Mouse (Mus musculus) olfactory bulb, adult 2 months (tissue): Measurements from ENCODE around the gene Mtmr4. TPM values are rescaled to one million over a fixed set of nuclear protein-coding genes. Genes with fewer than 3 reads are reported as not detected.

Experiments used
- H3K27ac ChIP-seq: fragments of 200-500 bp; 2 replicates; pipeline ENCODE4 v1.5.1; 2012; ENCODE audit warnings: low read depth, low read length; ENCODE audit not compliant: insufficient read depth
- H3K4me1 ChIP-seq: fragments of 200-500 bp; 2 replicates; pipeline ENCODE4 v1.6.1; 2012; ENCODE audit warnings: low read length; ENCODE audit not compliant: control insufficient read depth, insufficient read depth
- H3K4me3 ChIP-seq: fragments of 200-500 bp; 2 replicates; pipeline ENCODE4 v1.5.1; 2012; ENCODE audit warnings: mild to moderate bottlenecking, low read depth, low read length, moderate library complexity; ENCODE audit not compliant: insufficient read depth
- CTCF ChIP-seq: fragments of 200-500 bp; IDR thresholded peaks from 2 replicates; pipeline ENCODE4 v1.5.1; 2012; ENCODE audit warnings: low read depth, mild to moderate bottlenecking, low read length, moderate library complexity; ENCODE audit not compliant: insufficient read depth
- POLR2A ChIP-seq: fragments of 200-500 bp; IDR thresholded peaks from 2 replicates; pipeline ENCODE4 v1.6.1; 2012; ENCODE audit warnings: mild to moderate bottlenecking, low read depth, low read length, moderate library complexity; ENCODE audit not compliant: insufficient read depth
- WGBS: fragments of 180-500 bp; shearing (Covaris S2); methylation state at CpG from one replicate; pipeline ENCODE4 v1.1.7; 2018; 5-methylcytosine and 5-hydroxymethylcytosine counted together
- polyA plus RNA-seq: library from polyadenylated mRNA; stranded (reverse); fragments of >200 nt; gene quantifications from 2 replicates; pipeline ENCODE4 v1.2.4, GENCODE M21; 2012; ENCODE audit warnings: low replicate concordance; ENCODE audit not compliant: missing spikeins, insufficient read depth, insufficient read length

The Mtmr4 gene
- polyA plus RNA-seq, 1 experiment, result not detected

DNA sequence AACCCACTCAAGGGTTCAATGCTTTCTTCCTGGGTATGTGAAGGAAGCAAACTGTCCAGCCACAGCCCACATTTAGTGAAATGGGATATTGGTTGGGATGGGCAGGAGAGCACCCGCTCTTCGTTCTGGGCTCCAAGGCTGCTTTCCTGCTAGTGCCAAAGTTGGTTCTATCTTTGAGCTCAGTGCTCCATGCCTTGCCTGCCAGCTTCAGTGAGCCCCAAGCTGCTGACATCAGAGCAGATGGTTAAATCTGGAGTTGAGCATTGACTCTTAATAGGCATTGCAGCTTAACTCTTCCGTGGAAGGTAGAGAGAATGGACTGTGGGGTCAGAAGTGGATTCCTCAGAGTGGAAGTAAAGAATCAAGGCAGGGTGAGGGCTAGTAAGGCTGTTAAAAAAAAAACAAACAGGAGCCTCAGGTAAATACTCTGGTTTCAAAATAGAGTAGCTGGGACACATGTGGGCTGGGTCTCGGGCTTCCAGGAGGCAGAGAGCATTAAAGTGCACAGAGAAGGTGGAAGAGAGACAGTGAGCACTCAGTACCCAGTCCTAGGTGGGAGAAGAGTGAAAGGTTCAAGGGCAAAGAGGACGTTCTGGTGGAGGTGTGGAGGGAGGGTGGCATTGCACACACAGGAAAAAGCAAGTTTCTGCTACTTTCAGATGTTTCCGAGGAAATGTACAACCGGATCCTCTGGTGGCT is 23.6 kb upstream of the Mtmr4 start, which contains the start of gene Sept4:
Gene Sept4, plus strand, starts transcription at position 649 of the 699 bp plus-strand sequence.
- peaks cover 30% of the 10 kb centered on the region for H3K4me1 ChIP-seq
- no peak within 1 kb of the TSS for H3K4me3 ChIP-seq
- 0 out of 2 replicates have a peak within 1 kb of the TSS, but pooled peaks have one; percentile 53 for H3K27ac ChIP-seq
- WGBS, result 69% methylated on average over 7 of the region's 7 CpGs
- TF ChIP-seq POLR2A (no peak), CTCF (no peak)

DNA sequence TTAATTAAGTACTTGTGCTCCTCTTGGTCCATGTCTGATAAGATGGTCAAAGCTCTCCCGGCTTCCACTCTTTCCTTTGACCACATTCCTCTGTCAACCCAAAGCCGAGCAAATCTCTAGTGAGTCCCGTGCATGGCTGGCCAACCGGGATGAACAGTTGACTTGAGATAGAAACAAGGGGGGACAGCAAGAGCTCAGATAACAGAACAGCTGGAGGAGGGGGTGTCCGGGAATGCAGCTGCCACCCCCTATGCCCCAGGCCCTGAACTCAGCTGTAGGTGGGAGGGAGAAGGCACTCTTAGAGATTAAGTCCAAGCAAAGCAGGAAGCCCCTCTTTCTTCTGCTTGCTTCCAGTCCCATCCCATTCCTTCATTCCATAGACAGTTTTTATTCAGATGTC is 21.2 kb upstream of the Mtmr4 start:
- peaks cover 41% of the 10 kb centered on the region for H3K4me1 ChIP-seq
- no peak for TF ChIP-seq POLR2A
- no peak for TF ChIP-seq CTCF
- no peak overlapping the region for H3K4me3 ChIP-seq
- 45% methylated on average over 5 of the region's 5 CpGs for WGBS
- H3K27ac ChIP-seq, result peak overlapping the region; percentile 53

DNA sequence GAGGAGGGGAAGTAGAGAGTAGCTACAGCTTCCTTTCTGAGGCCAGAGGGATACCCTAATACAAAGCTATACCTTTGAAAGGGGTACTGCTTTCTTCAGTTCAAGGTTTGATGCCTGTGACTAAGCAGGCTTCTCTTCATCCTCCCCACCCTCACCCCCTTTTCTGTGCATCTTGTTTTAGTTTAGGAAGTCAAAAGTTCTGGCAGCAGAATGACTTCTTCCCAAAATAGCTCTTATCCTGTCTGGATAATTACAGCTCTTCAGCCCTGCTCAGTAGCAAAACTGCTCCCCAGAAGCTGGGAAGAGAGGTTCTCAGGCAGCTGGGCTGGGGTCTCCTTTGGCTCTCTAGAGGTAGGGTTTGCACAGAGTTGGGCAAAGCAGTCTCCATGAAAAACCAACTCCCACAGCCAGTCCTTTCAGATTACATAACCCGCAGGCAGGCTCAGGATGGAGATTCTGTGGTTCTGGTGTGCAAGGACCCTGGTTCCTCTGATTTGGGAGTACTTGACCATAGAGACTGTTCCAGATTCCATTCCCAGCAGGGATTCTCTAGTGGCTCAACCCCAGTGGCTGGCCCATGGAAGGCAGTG is 20.5 kb upstream of the Mtmr4 start:
- TF ChIP-seq CTCF, result no peak
- no peak for TF ChIP-seq POLR2A
- H3K4me3 ChIP-seq, result no peak overlapping the region
- peaks cover 43% of the 10 kb centered on the region for H3K4me1 ChIP-seq
- 45% methylated on average over 1 of the region's 1 CpGs for WGBS
- peak overlapping the region; percentile 92 for H3K27ac ChIP-seq

DNA sequence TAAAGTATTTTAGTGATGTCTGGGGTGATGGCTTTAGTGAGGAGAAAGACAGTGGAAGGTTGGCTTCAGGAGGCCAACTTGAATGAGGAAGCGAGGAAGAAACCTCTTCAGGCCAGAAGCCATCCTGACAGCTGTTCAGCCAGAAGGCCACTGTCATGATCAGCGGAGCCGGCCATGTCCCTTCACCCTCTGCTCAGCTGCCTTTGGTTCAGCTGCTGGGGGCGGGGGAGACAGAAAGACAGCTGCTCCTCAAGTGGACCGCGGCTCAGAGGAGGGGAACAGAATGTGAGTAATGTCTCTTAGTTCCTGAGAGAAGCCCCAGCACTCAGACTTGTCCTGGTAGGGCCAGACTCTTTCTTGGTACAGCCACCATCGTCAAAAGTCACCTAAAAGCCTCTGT is 18.2 kb upstream of the Mtmr4 start:
- Histone ChIP-seq H3K4me3 (no peak overlapping the region), H3K4me1 (peaks cover 49% of the 10 kb centered on the region), H3K27ac (no peak overlapping the region)
- 84% methylated on average over 7 of the region's 7 CpGs for WGBS
- TF ChIP-seq POLR2A (no peak), CTCF (no peak)

DNA sequence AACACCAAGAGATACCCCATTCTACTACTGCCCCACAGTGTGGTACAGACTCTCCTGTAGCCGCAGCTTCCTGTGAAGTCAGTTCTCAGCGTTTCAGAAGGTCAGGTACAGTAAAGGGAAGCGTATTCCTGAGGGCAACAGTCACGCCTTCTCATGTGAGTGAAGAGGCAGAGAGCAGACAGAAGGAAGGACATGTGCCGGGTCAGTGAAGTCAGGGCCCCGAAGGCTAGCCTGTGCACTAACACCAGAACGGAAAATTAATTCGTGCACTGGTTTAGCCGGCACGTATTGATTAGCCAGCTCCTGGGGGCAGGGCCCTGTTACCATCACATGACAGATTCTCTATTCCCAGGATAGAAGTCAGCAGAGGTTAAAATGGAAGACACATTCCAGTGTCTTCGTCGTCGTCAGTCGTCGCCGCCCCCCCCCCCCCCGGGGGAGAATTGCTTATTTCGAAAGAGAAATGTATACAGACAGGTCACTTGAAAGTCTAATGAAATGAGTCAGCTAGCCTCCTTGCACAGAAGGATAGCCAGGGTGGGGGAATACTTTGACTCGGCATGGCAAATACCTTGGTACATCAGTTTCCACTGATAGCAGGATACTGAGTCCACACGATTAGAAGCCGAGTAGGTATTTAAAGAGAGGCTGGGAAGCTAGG is 17.3 kb upstream of the Mtmr4 start:
- peaks cover 54% of the 10 kb centered on the region for H3K4me1 ChIP-seq
- WGBS, result 79% methylated on average over 21 of the region's 21 CpGs
- H3K4me3 ChIP-seq, result no peak overlapping the region
- TF ChIP-seq CTCF, result no peak
- no peak for TF ChIP-seq POLR2A
- no peak overlapping the region for H3K27ac ChIP-seq

DNA sequence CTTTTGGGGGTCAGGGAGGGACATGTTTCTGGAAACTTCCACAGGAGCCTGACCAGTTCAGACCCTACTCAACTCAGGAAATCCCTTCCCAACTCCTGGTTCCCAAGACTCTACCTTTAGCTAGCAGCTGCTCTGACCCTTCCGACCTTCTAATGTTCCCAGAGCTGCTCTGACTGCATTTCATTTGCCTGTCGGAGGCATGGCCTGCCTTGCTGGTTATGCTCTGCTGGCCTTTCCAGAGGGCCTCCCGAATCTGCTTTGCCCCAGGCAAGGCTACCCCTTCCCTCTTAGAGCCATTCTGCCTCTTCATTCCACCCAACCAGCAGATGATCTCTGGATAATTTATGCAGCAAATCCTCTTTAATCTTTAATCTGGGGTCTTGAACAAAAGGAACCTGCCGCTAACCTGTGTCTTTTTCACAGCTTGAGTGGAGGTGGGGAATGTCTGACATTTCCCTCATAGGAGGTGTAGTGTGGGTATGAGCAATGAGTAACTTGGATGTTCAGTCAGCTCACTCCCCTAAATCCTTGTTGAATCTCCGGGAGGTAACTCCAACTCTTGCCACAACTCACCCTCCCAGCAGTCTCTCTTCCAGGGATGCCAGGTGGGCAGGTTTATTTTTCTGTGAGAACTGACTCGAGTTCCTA is 14.2 kb upstream of the Mtmr4 start:
- no peak for TF ChIP-seq POLR2A
- TF ChIP-seq CTCF, result no peak
- Histone ChIP-seq H3K4me3 (peak overlapping the region; percentile 89), H3K4me1 (peaks cover 53% of the 10 kb centered on the region), H3K27ac (peak overlapping the region; percentile 72)
- WGBS, result 17% methylated on average over 6 of the region's 6 CpGs

DNA sequence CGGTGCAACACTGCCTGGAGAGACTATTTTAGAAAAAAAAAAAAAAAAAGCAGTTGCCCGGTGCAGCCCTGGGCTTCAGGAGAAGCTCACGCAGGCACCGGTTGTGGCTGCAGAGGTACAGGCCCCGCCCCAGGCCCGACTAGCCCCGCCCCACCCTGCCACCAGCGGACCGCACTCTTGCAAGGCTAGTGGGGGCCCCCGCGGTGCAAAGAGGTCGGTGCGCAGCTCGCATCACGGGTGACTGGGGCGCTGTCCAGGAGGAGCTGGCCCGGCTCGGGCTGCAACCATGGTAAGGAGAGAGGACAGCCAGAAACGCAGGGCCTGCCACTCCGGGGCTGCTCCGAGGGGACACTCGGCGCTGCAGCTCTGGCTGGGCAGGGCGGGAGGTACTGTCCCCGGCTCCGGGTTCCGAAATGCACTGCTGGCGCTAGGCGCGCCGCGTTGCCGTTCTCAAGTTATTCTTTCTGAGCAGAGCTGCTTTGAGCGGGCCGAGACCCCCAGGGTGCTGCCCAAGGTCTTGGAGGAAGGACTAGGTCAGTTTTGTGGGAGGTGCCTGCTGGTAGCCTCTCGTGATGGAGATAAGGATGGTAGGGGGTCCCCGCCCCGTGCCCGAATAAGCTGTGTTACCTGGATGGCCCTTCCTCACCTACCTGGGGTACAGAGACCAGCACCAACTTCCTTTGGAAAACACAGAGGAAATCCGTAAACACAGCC is 13.6 kb upstream of the Mtmr4 start:
- under 1% methylated on average over 40 of the region's 40 CpGs for WGBS
- peak overlapping the region; percentile 89 for H3K4me3 ChIP-seq
- peak overlapping the region; percentile 92 for H3K27ac ChIP-seq
- peaks cover 54% of the 10 kb centered on the region for H3K4me1 ChIP-seq
- TF ChIP-seq POLR2A (peak; percentile 69; the same call in 1 of the 2 replicates), CTCF (no peak)

DNA sequence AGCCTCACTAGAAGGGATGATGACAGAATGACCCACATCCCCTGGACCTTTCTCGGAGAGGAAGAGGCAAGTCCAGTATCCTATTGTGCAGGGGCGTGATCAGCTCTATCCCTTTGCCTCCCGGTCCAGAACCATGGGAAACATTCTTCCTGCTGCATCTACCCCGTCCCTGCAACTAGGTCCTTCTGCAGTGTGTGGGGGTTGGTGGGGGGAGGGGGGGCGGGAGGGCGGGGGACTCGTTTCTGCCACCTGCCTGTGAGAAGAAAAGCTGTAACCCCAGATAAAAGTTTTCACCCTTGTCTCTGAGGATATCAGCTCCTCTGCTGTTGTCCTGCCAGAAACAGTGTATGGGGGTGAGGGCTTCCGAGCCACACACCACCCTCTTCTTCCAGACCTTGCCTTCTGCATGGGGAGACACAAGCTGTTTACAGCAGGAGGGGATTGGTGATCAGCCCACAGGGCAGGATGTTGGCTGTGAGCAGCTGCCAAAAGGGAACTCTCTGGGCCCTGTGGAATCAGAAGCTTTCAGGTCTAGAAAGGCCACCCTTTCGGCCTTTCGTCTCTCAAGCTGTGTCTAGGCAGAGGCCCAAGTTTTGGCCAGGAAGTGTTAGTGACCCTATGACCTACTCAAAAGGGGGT is 12.9 kb upstream of the Mtmr4 start:
- WGBS, result 12% methylated on average over 10 of the region's 10 CpGs
- Histone ChIP-seq H3K4me1 (peaks cover 50% of the 10 kb centered on the region), H3K27ac (peak overlapping the region; percentile 92), H3K4me3 (peak overlapping the region; percentile 89)
- TF ChIP-seq POLR2A, result no peak
- TF ChIP-seq CTCF, result no peak
